Mouse (Mus musculus): ENCODE measurements around the gene Olfr248.
"Not testable (repeated sequence)": the region's sequence is repeated elsewhere in the genome, so short reads cannot be mapped to it uniquely, and the experiment has no call there.

Olfr248 gene
- long read RNA-seq, experiment 1 = 0 reads
- long read RNA-seq, experiment 2 = 0 reads

DNA sequence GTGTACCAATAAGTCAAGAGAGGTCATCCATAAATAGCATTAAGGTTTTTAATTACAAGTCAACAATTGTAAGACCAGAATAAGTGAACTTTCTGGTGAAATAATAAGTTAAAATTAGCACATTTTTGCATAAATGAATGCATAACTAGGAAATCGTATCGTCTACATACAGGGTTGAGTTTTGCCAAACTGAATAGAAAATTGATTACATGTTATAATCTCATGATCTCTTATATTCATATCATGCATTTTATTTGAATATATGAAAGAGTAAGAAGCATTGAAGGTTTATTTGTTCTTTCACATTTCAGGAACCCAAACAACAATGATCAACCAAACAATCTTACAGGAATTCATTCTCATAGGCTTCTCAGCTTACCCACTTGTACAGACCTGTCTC is at the start of gene Olfr248:
Gene Olfr248 (plus strand): TSS at position 301 of the 400 bp plus-strand sequence.
- intact Hi-C loops (cut with DNase I) = no loop called here

DNA sequence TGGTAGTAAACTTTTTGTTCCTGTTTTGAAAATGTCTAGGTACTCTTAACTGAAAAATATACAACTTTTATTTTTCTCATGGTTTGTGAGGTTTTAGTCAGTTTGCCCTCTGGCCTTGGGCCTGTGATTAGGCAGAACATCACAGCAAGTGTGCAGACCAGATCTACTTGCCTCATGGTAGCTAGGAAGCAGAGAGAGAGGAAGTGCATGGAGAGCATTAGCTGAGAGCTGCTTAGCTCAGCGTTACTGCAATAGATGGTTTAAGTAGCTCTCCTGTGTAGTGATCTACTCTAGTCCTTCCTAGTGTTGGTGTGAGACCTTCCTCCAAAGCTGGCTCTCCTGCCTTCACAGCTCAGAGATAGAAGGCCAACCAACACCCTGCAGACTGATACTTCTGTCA is 37.2 kb upstream of the Olfr248 start:
- intact Hi-C loops (cut with DNase I) = not testable (repeated sequence)

DNA sequence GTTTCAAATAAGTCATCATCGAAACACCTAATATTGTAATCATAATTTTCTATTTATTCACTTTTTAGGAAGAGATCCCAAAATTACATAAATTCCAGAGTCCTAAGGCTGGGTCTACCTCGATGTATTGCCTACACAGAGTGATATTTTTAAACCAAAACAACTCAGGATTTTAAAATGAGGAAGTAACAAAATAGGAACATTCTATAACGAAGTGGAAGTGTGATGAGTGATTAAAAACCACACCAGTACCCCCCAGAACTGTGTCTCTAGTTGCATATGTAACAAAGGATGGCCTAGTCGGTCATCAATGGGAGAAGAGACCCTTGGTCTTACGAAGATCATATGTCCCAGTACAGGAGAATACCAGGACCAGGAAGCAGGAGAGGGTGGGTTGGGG is 36.2 kb upstream of the Olfr248 start:
- intact Hi-C loops (cut with DNase I) = no loop called here

DNA sequence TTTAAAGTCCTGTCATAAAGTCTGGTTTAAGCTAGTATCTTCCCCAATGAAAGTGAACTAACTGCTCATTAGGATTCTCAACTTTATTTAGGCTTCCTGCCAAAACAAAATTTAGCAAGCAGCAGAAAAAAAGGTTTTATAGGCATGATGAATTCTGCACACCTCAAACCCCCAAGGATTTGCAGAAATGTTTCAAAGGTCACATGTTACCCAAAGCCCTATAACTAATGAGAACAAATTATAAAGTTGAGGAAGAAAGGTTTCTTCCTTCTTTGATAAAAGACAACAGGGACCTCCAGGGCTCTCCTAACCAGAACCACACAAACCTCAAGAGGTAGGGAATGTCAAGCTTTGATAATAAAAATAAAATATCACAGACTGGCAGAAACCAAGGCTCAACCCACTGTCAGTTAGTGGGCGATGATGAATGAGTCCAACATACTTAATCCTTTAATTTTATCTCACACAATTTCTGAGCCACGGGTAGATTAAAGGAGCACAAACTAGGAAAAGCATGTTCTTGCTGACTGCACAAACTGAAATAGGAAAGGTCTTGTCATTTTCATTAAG is 25.9 kb upstream of the Olfr248 start, which contains the start of gene Olfr417:
Gene Olfr417 (plus strand): TSS at position 241 of the 570 bp plus-strand sequence.
- intact Hi-C loops (cut with DNase I) = no loop called here

DNA sequence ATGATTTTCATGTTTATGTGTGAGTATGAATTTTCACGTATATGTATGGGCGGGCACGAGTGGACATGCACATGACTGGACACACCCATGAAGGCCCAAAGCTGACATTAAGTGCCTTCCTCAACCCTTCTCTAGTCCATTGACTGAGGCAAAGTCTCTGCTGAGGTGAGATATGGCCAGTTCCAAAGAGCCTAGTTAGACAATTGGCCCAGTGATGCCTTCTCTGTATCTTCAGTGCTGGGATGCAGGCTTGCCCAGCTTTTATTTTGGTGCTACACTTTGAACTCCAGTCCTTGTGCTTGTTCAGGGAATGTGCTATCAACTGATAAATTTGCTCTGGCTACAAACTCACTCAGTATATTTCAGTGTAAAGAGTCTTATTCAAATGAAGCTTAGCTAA is 17.0 kb upstream of the Olfr248 start:
- intact Hi-C loops (cut with DNase I) = no loop called here

DNA sequence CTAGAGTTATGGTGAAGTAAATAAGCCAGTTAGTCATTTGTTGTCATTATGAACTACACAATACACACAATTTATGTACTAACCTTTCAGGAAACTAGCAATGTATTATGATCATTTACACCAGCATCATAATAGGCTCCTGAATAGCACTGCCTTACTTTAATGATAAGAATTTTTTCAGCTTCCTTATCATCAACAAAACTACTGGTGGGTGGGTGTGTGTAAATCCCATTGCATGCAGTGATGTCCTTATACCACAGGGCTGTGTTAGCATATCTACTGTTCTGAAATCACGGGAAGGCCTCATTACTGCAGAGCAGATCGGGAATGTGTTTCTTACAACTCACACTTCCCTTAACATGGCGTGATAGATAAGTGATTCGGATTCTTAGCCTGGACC is 32.1 kb downstream of the Olfr248 start:
- intact Hi-C loops (cut with DNase I) = no loop called here

DNA sequence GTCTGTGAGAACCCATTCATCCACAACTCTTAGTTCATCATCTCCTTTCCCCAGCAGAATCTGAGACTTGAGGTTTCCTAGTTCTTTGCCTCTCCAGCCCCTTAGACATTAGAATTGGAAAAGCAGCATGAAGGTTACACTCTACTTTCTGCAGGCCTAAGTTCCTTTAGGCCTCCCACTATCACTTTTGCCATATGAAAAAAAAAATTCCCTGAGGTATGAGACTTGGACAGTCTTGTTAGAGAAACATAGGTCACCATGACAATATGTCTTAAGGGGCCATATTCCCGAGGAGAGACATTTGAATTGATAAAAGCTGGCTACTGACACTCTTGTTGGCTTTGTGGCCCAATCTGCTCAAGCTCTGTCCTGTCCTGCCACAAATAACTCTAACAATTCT is 32.9 kb downstream of the Olfr248 start, which contains the start of gene Olfr414:
Gene Olfr414 (plus strand): TSS at position 301 of the 400 bp plus-strand sequence.
- intact Hi-C loops (cut with DNase I) = no loop called here

DNA sequence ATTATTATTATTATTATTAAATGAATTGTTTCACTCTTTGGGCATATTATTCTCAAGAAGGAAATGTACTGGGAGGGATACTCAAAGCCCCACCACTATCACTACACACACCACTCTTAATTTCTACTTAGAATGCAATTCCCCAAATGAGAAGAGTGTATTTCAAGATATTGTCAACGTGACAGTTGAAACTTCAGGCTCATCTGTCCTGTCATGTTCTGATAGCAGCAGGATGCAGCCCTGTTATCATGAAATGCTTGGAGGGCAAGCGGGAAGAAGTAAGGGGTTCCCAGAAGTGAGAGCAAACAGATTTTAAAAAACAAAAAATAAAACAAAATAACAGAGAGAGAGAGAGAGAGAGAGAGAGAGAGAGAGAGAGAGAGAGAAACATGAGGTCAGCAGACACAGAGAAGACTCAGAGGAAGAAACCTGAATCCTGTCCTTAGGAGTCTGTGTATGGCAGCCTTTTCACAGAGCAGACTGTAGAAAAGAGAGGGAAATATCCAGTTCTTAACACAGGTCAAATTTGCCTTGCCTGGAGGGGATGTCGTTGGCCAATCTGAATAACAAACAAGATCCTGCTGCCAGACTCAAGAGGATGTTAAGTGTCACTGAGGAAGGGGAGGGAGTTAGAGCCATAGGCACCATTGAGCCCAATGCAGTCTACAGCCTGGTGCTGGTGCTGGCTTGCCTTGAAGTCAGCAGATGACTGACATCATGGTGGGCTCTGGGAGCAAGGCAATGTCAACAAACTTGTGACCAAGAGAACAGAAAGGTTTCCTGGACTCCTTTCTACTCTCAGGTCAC is 35.5 kb downstream of the Olfr248 start:
- intact Hi-C loops (cut with DNase I) = no loop called here

DNA sequence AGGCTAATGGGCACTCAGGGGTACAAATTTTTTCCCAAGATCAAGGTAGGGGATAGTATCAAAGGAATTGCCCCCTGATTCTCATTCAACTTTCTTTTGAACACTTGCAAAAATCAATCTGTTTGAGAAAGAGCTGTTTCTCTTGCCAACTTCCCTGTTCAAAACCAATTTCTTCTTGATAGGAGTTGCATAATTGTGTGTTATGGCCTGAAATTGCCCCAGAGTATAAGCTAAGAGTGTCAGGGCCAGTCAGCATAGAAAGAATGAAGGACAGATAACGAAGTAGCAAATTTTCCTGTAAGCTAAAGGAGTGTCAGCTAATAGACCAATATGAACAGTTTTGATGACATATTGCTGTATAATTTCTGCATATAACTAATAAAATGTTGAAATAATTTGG is 36.6 kb downstream of the Olfr248 start:
- intact Hi-C loops (cut with DNase I) = no loop called here

DNA sequence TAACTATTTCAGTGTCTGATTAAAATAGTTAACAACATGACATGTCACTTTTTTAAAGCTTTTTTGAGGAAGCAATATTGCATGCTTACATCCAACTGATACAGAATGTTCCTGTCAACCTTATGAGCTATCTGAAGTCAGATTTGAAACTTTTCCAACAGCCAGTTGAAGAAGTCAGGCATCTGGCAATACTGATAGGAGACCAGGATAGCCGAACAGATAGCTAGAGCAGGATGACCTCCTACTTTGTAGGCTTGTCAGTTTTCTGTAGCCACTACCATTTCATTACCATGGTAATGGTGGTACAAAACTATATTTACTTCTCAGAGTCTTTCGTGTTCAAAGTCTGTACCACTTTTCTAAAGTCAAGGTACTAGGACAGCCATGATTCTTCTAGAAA is 37.6 kb downstream of the Olfr248 start:
- intact Hi-C loops (cut with DNase I) = no loop called here

DNA sequence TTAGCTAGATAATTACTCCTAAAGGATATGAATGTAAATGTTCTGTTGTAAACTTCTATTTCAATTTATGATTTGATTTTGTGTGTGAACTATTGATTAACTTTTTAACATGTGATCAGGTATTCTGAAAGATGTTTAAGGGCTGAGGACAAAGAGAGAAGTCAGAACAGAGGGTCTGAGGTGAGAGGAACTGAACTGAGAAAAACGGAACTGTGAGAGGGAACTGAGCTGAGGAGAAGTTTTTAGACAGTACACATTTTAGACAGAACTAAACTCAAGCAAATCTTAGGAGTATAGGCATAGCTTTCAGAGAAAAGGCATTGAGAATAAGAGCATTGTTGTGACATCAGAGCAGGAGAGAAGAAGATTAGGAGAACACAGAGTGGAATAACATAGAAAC is 43.3 kb downstream of the Olfr248 start:
- intact Hi-C loops (cut with DNase I) = no loop called here
